Mouse (Mus musculus) forebrain, embryonic 14.5 days (tissue): ENCODE results near the gene Sppl2a. TPM values are rescaled to one million over a fixed set of nuclear protein-coding genes. Genes with fewer than 3 reads are reported as not detected.

ENCODE experiments used
- ATAC-seq: fragments of 200-750 bp; cut with Nextera tagmentation; 2 replicates; pipeline ENCODE4 v1.8.0; 2017; ENCODE audit warnings: mild to moderate bottlenecking, moderate library complexity
- DNase-seq: peaks from one replicate; pipeline ENCODE4 v3.0.0-alpha.2; 2015; ENCODE audit warnings: low spot score
- H3K27ac ChIP-seq: fragments of 300-500 bp; sonication (generic); 2 replicates; pipeline ENCODE4 v1.5.1; 2014; ENCODE audit warnings: low read depth, mild to moderate bottlenecking, control low read depth, low read length, moderate library complexity
- H3K27me3 ChIP-seq: fragments of 300-500 bp; sonication (generic); replicated peaks from 2 replicates; pipeline ENCODE4 v1.6.1; 2014; ENCODE audit warnings: low read length, control low read depth, mixed read lengths; ENCODE audit not compliant: control insufficient read depth, insufficient read depth
- H3K36me3 ChIP-seq: fragments of 300-500 bp; sonication (generic); 2 replicates; pipeline ENCODE4 v1.6.1; 2014; ENCODE audit warnings: low read length, control low read depth; ENCODE audit not compliant: control insufficient read depth, insufficient read depth
- H3K4me1 ChIP-seq: fragments of 300-500 bp; sonication (generic); 2 replicates; pipeline ENCODE4 v1.6.1; 2014; ENCODE audit warnings: antibody characterized with exemption, low read length, control low read depth; ENCODE audit not compliant: control insufficient read depth, insufficient read depth
- H3K4me2 ChIP-seq: fragments of 300-500 bp; sonication (generic); 2 replicates; pipeline ENCODE4 v1.6.1; 2014; ENCODE audit warnings: mild to moderate bottlenecking, control low read depth, low read length
- H3K4me3 ChIP-seq: fragments of 300-500 bp; sonication (generic); 2 replicates; pipeline ENCODE4 v1.5.1; 2014; ENCODE audit warnings: low read depth, low read length, control low read depth
- H3K9ac ChIP-seq: fragments of 300-500 bp; sonication (generic); 2 replicates; pipeline ENCODE4 v1.6.1; 2014; ENCODE audit warnings: mild to moderate bottlenecking, low read length, control low read depth, moderate library complexity
- H3K9me3 ChIP-seq: fragments of 300-500 bp; sonication (generic); replicated peaks from 2 replicates; pipeline ENCODE4 v1.6.1; 2016; ENCODE audit warnings: low read length, control low read depth, mixed read lengths; ENCODE audit not compliant: control insufficient read depth
- WGBS: fragments of 180-500 bp; shearing (Covaris S2); extraction: QIAGEN DNeasy Blood & Tissue Kit; methylation state at CpG from one replicate; pipeline ENCODE4 v1.1.7; 2014; 5-methylcytosine and 5-hydroxymethylcytosine counted together
- polyA plus RNA-seq: library from polyadenylated mRNA; unstranded; fragments of >200 nt; fragmentation: Nextera tagmentation; extraction: Ambion mirVana; gene quantifications from 2 replicates; pipeline ENCODE4 v1.2.1, GENCODE M21; 2014

Gene Sppl2a
- polyA plus RNA-seq, 1 experiment from 2014 or later = 54.5 TPM

- H3K9ac ChIP-seq = no peak overlapping the region
- H3K36me3 ChIP-seq = peaks cover 63% of the 10 kb centered on the region
- H3K4me2 ChIP-seq = no peak overlapping the region
- 74% methylated on average over 1 of the region's 1 CpGs for WGBS
- H3K9me3 ChIP-seq = no peaks in the 10 kb centered on the region
- no peaks in the 10 kb centered on the region for H3K4me1 ChIP-seq
- H3K27me3 ChIP-seq = no peaks in the 10 kb centered on the region
- no peak for DNase-seq
- ATAC-seq = no peak
- no peak overlapping the region for H3K4me3 ChIP-seq
- no peak overlapping the region for H3K27ac ChIP-seq
Observed at GRCm38 (mm10) chr2:126916236-126916635, 16.8 kb downstream of the Sppl2a start.

- DNase-seq = no peak
Observed at GRCm38 (mm10) chr2:126914096-126914495, 18.9 kb downstream of the Sppl2a start.

GRCm38 (mm10) chr2:126904162-126904561 lies 28.9 kb downstream of the Sppl2a start:
- no peaks in the 10 kb centered on the region for H3K9me3 ChIP-seq
- ATAC-seq (no peak), DNase-seq (no peak)
- H3K4me2 ChIP-seq = no peak overlapping the region
- no peaks in the 10 kb centered on the region for H3K27me3 ChIP-seq
- H3K4me3 ChIP-seq = no peak overlapping the region
- H3K9ac ChIP-seq = no peak overlapping the region
- H3K36me3 ChIP-seq = peaks cover 35% of the 10 kb centered on the region
- H3K4me1 ChIP-seq = no peaks in the 10 kb centered on the region
- WGBS = 79% methylated on average over 3 of the region's 3 CpGs
- H3K27ac ChIP-seq = no peak overlapping the region

More at GRCm38 (mm10) chr2:126914096-126914495, 18.9 kb downstream of the Sppl2a start:
- H3K9ac ChIP-seq = no peak overlapping the region
- H3K27ac ChIP-seq = no peak overlapping the region
- H3K4me1 ChIP-seq = no peaks in the 10 kb centered on the region
- 62% methylated on average over 4 of the region's 4 CpGs for WGBS
- ATAC-seq = no peak
- no peaks in the 10 kb centered on the region for H3K9me3 ChIP-seq
- no peak overlapping the region for H3K4me3 ChIP-seq
- no peak overlapping the region for H3K4me2 ChIP-seq
- peaks cover 47% of the 10 kb centered on the region for H3K36me3 ChIP-seq
- no peaks in the 10 kb centered on the region for H3K27me3 ChIP-seq

DNA sequence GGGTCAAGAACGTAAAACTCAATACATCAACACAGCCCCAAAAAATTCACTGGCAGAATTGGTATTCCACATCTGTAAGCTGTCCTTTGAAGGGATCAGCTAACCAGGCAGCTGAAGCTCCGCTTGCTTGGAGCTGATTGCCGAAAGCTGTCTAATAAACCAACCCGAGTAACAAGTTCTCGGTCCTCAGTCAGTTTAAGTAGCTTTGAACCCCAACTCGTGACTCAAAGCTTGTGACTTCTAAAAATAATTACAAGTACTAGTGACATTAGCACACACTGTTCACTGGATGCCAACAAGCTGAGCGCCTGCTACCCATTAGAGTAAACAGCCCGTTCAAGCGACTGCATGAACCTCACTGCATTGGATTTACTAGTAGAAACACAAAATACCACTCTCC lies 35.5 kb downstream of the Sppl2a start:
- Histone ChIP-seq H3K4me1 (no peaks in the 10 kb centered on the region), H3K27ac (no peak overlapping the region), H3K4me3 (no peak overlapping the region), H3K27me3 (no peaks in the 10 kb centered on the region), H3K4me2 (no peak overlapping the region), H3K9me3 (no peaks in the 10 kb centered on the region), H3K9ac (no peak overlapping the region), H3K36me3 (peaks cover 27% of the 10 kb centered on the region)
- no peak for DNase-seq
- WGBS = 95% methylated on average over 9 of the region's 9 CpGs
- no peak for ATAC-seq

- Histone ChIP-seq H3K27me3 (no peaks in the 10 kb centered on the region), H3K27ac (no peak overlapping the region), H3K4me3 (no peak overlapping the region), H3K4me1 (no peaks in the 10 kb centered on the region), H3K9ac (no peak overlapping the region), H3K4me2 (no peak overlapping the region), H3K36me3 (peaks cover 21% of the 10 kb centered on the region), H3K9me3 (no peaks in the 10 kb centered on the region)
- DNase-seq (no peak), ATAC-seq (no peak)
- WGBS = 81% methylated on average over 6 of the region's 6 CpGs
Observed at GRCm38 (mm10) chr2:126896941-126897340, 36.1 kb downstream of the Sppl2a start.

DNA sequence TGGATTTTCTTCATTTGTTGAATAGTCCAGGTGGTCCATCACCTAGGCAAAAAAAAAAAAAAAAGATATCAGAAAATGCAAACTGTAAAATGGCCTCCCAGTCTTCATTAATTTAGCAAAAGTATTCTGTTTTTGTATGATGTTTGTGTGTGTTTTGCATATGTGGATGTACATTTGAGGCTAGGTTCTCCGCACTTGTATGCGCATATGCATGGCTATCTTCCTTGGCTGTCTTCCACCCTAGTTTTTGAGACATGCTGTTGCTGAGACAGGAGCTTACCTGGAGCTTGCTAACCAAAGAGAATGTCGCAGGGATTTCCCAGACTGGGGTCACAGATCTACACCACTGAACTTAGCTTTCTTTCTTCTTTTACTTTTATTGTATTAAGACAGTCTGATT lies 38.8 kb downstream of the Sppl2a start:
- Histone ChIP-seq H3K9me3 (no peaks in the 10 kb centered on the region), H3K4me3 (no peak overlapping the region), H3K27ac (no peak overlapping the region), H3K4me1 (no peaks in the 10 kb centered on the region), H3K27me3 (no peaks in the 10 kb centered on the region), H3K4me2 (no peak overlapping the region), H3K36me3 (peaks cover 9% of the 10 kb centered on the region), H3K9ac (no peak overlapping the region)
- ATAC-seq = no peak
- DNase-seq = no peak
- WGBS = 96% methylated on average over 3 of the region's 3 CpGs

- no peak for ATAC-seq
- H3K9ac ChIP-seq = no peak overlapping the region
- H3K4me2 ChIP-seq = no peak overlapping the region
- 93% methylated on average over 7 of the region's 7 CpGs for WGBS
- no peak overlapping the region for H3K27ac ChIP-seq
- H3K4me3 ChIP-seq = no peak overlapping the region
- H3K27me3 ChIP-seq = no peaks in the 10 kb centered on the region
- no peaks in the 10 kb centered on the region for H3K9me3 ChIP-seq
- peaks cover 6% of the 10 kb centered on the region for H3K36me3 ChIP-seq
- no peak for DNase-seq
- no peaks in the 10 kb centered on the region for H3K4me1 ChIP-seq
Observed at GRCm38 (mm10) chr2:126892316-126892715, 40.7 kb downstream of the Sppl2a start.

- H3K27me3 ChIP-seq = no peaks in the 10 kb centered on the region
- H3K4me2 ChIP-seq = no peak overlapping the region
- DNase-seq (no peak), ATAC-seq (no peak)
- no peak overlapping the region for H3K4me3 ChIP-seq
- H3K4me1 ChIP-seq = no peaks in the 10 kb centered on the region
- H3K36me3 ChIP-seq = peaks cover 6% of the 10 kb centered on the region
- H3K27ac ChIP-seq = no peak overlapping the region
- no peak overlapping the region for H3K9ac ChIP-seq
- no peaks in the 10 kb centered on the region for H3K9me3 ChIP-seq
Observed at GRCm38 (mm10) chr2:126891743-126892142, 41.3 kb downstream of the Sppl2a start.

GRCm38 (mm10) chr2:126887141-126887540 lies 45.9 kb downstream of the Sppl2a start:
- no peaks in the 10 kb centered on the region for H3K9me3 ChIP-seq
- no peaks in the 10 kb centered on the region for H3K36me3 ChIP-seq
- no peaks in the 10 kb centered on the region for H3K4me1 ChIP-seq
- no peak for DNase-seq
- 73% methylated on average over 3 of the region's 3 CpGs for WGBS
- no peak overlapping the region for H3K9ac ChIP-seq
- no peaks in the 10 kb centered on the region for H3K27me3 ChIP-seq
- no peak overlapping the region for H3K27ac ChIP-seq
- H3K4me2 ChIP-seq = no peak overlapping the region
- H3K4me3 ChIP-seq = no peak overlapping the region
- no peak for ATAC-seq
